Mouse (Mus musculus) embryonic facial prominence, embryonic 15.5 days (tissue): ENCODE results near the gene Zeb2. TPM values are rescaled to one million over a fixed set of nuclear protein-coding genes. Genes with fewer than 3 reads are reported as not detected.
A peak's percentile ranks its signal among the peaks of the same experiment; 100 is the strongest.

Source experiments
- ATAC-seq: fragments of 200-750 bp; cut with Nextera tagmentation; 2 replicates; pipeline ENCODE4 v1.8.0; 2017; ENCODE audit warnings: low read depth, moderate TSS enrichment; ENCODE audit not compliant: insufficient number of reproducible peaks, low FRiP score, low TSS enrichment
- H3K27ac ChIP-seq: fragments of 300-500 bp; sonication (generic); replicated peaks from 2 replicates; pipeline ENCODE4 v1.5.1; 2015; ENCODE audit warnings: mild to moderate bottlenecking, inconsistent platforms
- H3K27me3 ChIP-seq: fragments of 300-500 bp; sonication (generic); 2 replicates; pipeline ENCODE4 v1.6.1; 2015; ENCODE audit warnings: inconsistent platforms
- H3K36me3 ChIP-seq: fragments of 300-500 bp; sonication (generic); 2 replicates; pipeline ENCODE4 v1.6.1; 2015; ENCODE audit warnings: mild to moderate bottlenecking, inconsistent platforms
- H3K4me1 ChIP-seq: fragments of 300-500 bp; sonication (generic); 2 replicates; pipeline ENCODE4 v1.6.1; 2015; ENCODE audit warnings: inconsistent platforms
- H3K4me2 ChIP-seq: fragments of 300-500 bp; sonication (generic); replicated peaks from 2 replicates; pipeline ENCODE4 v1.6.1; 2015; ENCODE audit warnings: mild to moderate bottlenecking, inconsistent platforms
- H3K4me3 ChIP-seq: fragments of 300-500 bp; sonication (generic); replicated peaks from 2 replicates; pipeline ENCODE4 v1.5.1; 2015; ENCODE audit warnings: mild to moderate bottlenecking, inconsistent platforms
- H3K9ac ChIP-seq: fragments of 300-500 bp; sonication (generic); 2 replicates; pipeline ENCODE4 v1.6.1; 2015; ENCODE audit warnings: inconsistent platforms
- H3K9me3 ChIP-seq: fragments of 300-500 bp; sonication (generic); replicated peaks from 2 replicates; pipeline ENCODE4 v1.6.1; 2016; ENCODE audit warnings: inconsistent platforms
- WGBS: fragments of 180-500 bp; shearing (Covaris S2); methylation state at CpG from one replicate; pipeline ENCODE4 v1.1.7; 2015; 5-methylcytosine and 5-hydroxymethylcytosine counted together
- polyA plus RNA-seq: library from polyadenylated mRNA; unstranded; fragments of >200 nt; fragmentation: Nextera tagmentation; extraction: Ambion mirVana; gene quantifications from 2 replicates; pipeline ENCODE4 v1.2.1, GENCODE M21; 2015

Zeb2 gene
- polyA plus RNA-seq, 1 experiment from 2014 or later = 69.8 TPM

DNA sequence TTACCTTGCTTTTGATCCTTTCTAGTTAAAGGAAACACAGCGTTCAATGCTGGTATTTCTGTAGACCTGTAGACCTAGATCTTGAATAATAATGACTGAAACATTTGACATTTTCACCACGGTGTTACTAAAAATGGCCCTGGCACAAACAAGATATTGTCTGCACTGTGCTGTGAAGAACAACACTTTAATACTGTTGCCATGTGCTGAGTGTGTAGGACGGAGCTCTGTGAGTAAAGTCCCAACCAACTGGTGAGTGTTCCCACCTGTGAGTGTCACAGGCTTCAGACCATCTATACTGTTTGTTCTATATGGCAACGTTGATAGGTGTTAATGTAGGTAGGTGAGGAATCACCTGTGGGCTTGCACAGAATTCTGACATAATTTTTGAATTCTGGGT lies 8.0 kb upstream of the Zeb2 start:
- WGBS = 70% methylated on average over 4 of the region's 4 CpGs
- H3K27me3 ChIP-seq = no peaks in the 10 kb centered on the region
- no peaks in the 10 kb centered on the region for H3K36me3 ChIP-seq
- no peak overlapping the region for H3K4me3 ChIP-seq
- H3K4me2 ChIP-seq = no peak overlapping the region
- no peaks in the 10 kb centered on the region for H3K4me1 ChIP-seq
- H3K9me3 ChIP-seq = no peaks in the 10 kb centered on the region
- no peak overlapping the region for H3K27ac ChIP-seq
- no peak for ATAC-seq
- no peak overlapping the region for H3K9ac ChIP-seq

DNA sequence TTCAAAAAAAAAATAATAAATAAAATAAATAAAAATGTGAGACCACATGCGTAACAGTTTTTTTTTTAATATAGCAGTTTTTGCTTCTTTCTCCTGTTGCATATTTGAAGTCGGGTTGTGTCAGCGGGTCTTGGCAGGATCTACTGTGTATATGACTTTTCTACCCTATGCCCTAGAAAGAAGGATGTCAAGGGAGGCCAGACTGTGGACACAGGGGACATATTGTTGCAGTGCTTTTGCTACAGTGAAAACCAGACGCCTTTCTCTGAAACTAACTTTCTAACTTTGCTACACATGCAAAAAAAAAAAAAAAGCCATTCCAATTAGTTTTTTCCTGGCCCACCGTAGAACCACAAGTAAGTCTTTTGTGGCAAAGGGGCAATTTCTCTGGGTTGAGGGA lies 6.3 kb upstream of the Zeb2 start:
- Histone ChIP-seq H3K9me3 (no peaks in the 10 kb centered on the region), H3K4me3 (no peak overlapping the region), H3K27ac (no peak overlapping the region), H3K4me1 (no peaks in the 10 kb centered on the region), H3K4me2 (no peak overlapping the region), H3K27me3 (no peaks in the 10 kb centered on the region), H3K9ac (no peak overlapping the region), H3K36me3 (no peaks in the 10 kb centered on the region)
- ATAC-seq = no peak
- WGBS = 61% methylated on average over 5 of the region's 5 CpGs

DNA sequence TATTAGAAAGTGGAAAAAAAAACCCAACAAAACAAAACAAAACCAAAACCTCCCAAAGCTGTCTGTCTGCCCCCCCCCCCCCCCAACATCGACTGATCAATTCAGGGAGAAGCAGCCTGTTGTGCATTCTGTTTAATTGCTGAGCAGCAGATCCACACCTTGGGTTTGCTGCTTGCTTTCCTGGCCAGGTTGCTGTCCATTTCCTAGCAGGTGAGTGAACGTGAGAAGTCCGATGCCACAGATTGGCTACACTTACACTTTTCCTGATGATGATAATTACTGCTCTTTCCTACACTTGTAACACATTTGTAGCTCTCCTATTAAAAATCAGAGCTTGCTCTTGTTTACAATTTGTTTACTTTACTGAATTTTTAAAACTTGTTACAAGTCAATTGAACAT lies 926 bp upstream of the Zeb2 start:
- 41% methylated on average over 3 of the region's 3 CpGs for WGBS

DNA sequence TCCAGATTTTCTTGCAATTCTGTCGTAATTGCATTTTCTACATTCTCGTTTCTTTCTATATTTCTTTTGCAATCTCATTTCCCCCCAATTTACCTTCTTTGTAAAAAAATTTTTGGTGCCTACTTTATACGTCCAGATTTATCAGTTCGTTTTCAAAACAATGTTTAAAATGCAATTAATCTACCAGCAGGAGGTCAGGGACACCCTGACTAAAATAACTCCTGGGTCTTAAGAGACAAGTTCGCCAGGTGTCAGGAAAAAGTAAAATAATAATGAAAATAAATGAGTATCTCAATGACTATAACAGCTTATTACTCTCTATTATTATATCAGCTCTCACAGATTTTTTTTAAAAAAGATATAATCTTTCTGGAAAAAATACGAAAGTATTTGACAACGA lies 397 bp upstream of the Zeb2 start:
- Histone ChIP-seq H3K4me2 (peak overlapping the region; percentile 56), H3K9ac (no peak overlapping the region), H3K27me3 (peaks cover 3% of the 10 kb centered on the region; the same call in 1 of the 2 replicates), H3K36me3 (no peaks in the 10 kb centered on the region), H3K9me3 (no peaks in the 10 kb centered on the region), H3K4me3 (peak overlapping the region; percentile 55), H3K4me1 (peaks cover 5% of the 10 kb centered on the region; the same call in 1 of the 2 replicates), H3K27ac (peak overlapping the region; percentile 86)
- 25% methylated on average over 7 of the region's 7 CpGs for WGBS
- ATAC-seq = no peak

More for the DNA sequence above, 926 bp upstream of the Zeb2 start:
- Histone ChIP-seq H3K27ac (no peak overlapping the region), H3K9ac (no peak overlapping the region), H3K9me3 (no peaks in the 10 kb centered on the region), H3K36me3 (no peaks in the 10 kb centered on the region), H3K27me3 (peaks cover 3% of the 10 kb centered on the region; the same call in 1 of the 2 replicates), H3K4me1 (peaks cover 5% of the 10 kb centered on the region; the same call in 1 of the 2 replicates), H3K4me3 (no peak overlapping the region), H3K4me2 (0 out of 2 replicates have a peak overlapping the region, but pooled peaks have one; percentile 17)
- no peak for ATAC-seq

DNA sequence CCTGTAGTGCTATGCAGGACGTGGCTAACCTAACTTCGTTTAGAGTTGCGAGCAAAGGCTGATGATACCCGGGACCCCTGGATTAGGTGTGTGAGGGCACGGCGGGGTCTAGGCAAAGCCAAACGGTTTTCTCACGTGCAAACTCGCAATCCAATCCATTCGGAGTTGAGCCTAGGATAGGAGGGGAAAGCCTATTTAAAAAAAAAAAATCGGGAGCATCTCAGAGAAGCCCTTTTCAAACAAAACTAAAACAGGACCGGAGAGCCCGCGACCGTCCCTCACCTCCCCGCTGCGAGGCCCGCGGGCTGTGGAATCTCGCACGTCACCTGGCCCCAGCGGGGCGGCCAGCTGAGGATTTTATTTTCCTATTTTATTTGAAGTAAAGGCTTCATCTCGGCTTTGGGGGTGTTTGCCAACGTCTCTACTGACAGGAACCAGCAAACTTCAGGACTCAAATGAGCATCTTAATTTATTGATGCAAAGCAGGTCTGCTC lies 617 bp downstream of the Zeb2 start:
- H3K36me3 ChIP-seq = no peaks in the 10 kb centered on the region
- peaks cover 3% of the 10 kb centered on the region; the same call in 1 of the 2 replicates for H3K27me3 ChIP-seq
- 0% methylated on average over 25 of the region's 25 CpGs for WGBS
- H3K4me2 ChIP-seq = peak overlapping the region; percentile 56
- peak overlapping the region; percentile 55 for H3K4me3 ChIP-seq
- ATAC-seq = no peak; the same call in 1 of the 2 replicates
- H3K9ac ChIP-seq = peak overlapping the region; percentile 58
- H3K9me3 ChIP-seq = no peaks in the 10 kb centered on the region
- H3K27ac ChIP-seq = peak overlapping the region; percentile 86
- peaks cover 5% of the 10 kb centered on the region; the same call in 1 of the 2 replicates for H3K4me1 ChIP-seq

DNA sequence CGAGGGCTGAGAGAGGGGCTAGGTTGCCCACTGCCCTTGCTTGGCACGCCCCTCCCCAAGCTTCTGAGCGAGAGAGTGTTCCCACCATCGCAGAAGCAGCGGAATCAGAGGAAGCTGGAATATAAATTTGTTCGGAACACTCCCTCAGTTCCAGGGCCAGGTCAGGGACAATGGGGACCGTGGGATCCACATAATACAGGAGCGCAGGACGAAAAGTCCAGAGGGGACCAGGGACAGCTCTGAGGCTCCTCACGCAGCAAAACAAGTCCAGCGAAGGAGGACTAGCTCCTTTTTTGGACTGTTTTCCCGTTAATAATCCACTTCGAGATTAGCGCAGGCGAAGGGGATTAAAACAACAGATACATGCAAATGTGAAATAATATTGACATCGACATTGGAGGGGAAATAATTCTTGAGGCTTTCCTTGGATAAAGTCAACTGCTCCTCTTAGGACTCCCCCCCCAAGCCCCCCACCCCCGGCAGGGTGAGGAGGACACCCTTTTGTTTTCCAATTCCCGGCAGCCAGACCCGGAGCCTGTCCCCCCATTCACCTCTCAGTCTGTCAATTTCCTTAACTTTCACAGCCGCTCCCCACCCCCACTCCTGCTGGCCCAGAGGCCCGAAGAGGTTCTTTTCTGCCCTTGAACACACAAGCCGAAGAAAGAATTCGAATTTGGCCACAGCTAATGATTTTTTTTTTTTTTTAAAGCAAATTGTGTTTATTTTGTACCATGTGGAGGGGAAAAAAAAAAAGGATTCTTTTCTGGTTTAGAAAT lies 1.3 kb downstream of the Zeb2 start:
- no peaks in the 10 kb centered on the region for H3K36me3 ChIP-seq
- no peaks in the 10 kb centered on the region for H3K9me3 ChIP-seq
- WGBS = 2% methylated on average over 23 of the region's 23 CpGs
- H3K27ac ChIP-seq = peak overlapping the region; percentile 86
- peaks cover 5% of the 10 kb centered on the region; the same call in 1 of the 2 replicates for H3K4me1 ChIP-seq
- peak overlapping the region; percentile 58 for H3K9ac ChIP-seq
- peak overlapping the region; percentile 56 for H3K4me2 ChIP-seq
- peaks cover 3% of the 10 kb centered on the region; the same call in 1 of the 2 replicates for H3K27me3 ChIP-seq
- no peak for ATAC-seq
- H3K4me3 ChIP-seq = peak overlapping the region; percentile 55

DNA sequence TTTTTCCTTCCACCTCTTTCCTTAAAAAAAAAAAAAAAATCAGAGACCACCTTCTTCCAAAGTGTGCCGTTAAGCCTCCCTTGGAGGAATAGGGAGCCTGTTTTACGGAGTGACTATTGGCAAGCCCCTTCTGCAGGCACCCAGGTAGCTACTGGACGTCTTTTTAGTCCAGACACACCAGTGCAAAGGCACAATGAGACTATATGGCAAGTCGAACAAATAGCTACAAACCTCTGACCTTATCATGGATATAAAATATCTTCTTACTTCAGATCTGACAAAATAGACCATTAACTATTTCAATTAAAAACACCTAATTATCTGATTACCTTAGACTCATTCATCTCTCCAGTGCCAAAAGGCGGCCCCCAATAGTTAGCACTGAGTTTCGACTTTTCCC lies 2.0 kb downstream of the Zeb2 start:
- Histone ChIP-seq H3K27me3 (peaks cover 3% of the 10 kb centered on the region; the same call in 1 of the 2 replicates), H3K4me1 (peaks cover 5% of the 10 kb centered on the region; the same call in 1 of the 2 replicates), H3K4me2 (peak overlapping the region; percentile 56), H3K4me3 (peak overlapping the region; percentile 55), H3K27ac (peak overlapping the region; percentile 86), H3K9ac (0 out of 2 replicates have a peak overlapping the region, but pooled peaks have one; percentile 58), H3K9me3 (no peaks in the 10 kb centered on the region), H3K36me3 (no peaks in the 10 kb centered on the region)
- WGBS = 15% methylated on average over 6 of the region's 6 CpGs
- ATAC-seq = no peak

DNA sequence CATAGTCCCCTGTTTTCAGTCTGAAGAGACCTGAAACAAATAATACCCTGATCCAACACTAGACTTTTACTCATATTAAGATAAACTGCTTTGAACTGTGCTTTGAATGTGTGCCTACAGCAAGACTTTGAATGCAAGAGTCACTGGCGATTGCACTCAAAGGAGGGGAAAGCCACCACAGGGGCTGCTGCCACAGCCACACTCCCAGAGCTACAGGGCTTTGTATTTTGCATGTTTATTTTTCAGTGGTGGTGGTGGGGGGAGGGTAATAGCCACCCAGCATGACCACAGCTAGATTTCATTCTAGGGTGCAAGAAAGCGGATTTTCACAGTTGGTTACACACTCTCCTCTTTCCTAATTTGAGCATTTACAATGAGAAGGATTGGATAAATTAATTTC lies 2.6 kb downstream of the Zeb2 start:
- peaks cover 3% of the 10 kb centered on the region; the same call in 1 of the 2 replicates for H3K27me3 ChIP-seq
- peaks cover 5% of the 10 kb centered on the region; the same call in 1 of the 2 replicates for H3K4me1 ChIP-seq
- H3K4me3 ChIP-seq = no peak overlapping the region
- peak overlapping the region; percentile 59 for H3K27ac ChIP-seq
- H3K9me3 ChIP-seq = no peaks in the 10 kb centered on the region
- no peak for ATAC-seq
- WGBS = 37% methylated on average over 2 of the region's 2 CpGs
- peak overlapping the region; percentile 56 for H3K4me2 ChIP-seq
- H3K36me3 ChIP-seq = no peaks in the 10 kb centered on the region
- H3K9ac ChIP-seq = no peak overlapping the region

DNA sequence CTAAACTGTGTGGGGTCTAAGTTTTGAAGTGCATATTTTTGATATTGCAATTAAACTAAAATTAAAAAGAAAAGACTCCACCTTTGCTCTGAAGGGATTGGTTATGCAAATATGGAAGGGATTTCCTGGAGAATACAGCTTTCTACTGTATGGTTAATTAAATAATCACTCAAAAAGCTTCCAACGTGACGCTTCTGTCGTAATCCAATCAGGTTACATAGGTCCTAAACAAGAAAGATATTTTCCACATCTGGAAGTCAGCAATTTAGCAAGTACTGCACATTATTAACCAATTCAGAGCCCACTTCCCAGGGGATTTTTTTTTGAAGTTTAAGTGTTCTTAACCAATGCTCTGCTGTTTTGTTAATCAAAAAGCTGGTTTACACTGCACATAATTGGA lies 3.3 kb downstream of the Zeb2 start:
- H3K4me1 ChIP-seq = peaks cover 5% of the 10 kb centered on the region; the same call in 1 of the 2 replicates
- no peaks in the 10 kb centered on the region for H3K36me3 ChIP-seq
- peak overlapping the region; percentile 56 for H3K4me2 ChIP-seq
- H3K9me3 ChIP-seq = no peaks in the 10 kb centered on the region
- H3K4me3 ChIP-seq = no peak overlapping the region; the same call in 1 of the 2 replicates
- H3K9ac ChIP-seq = no peak overlapping the region
- H3K27me3 ChIP-seq = peaks cover 3% of the 10 kb centered on the region; the same call in 1 of the 2 replicates
- peak overlapping the region; percentile 85 for H3K27ac ChIP-seq
- 18% methylated on average over 3 of the region's 3 CpGs for WGBS
- no peak for ATAC-seq

DNA sequence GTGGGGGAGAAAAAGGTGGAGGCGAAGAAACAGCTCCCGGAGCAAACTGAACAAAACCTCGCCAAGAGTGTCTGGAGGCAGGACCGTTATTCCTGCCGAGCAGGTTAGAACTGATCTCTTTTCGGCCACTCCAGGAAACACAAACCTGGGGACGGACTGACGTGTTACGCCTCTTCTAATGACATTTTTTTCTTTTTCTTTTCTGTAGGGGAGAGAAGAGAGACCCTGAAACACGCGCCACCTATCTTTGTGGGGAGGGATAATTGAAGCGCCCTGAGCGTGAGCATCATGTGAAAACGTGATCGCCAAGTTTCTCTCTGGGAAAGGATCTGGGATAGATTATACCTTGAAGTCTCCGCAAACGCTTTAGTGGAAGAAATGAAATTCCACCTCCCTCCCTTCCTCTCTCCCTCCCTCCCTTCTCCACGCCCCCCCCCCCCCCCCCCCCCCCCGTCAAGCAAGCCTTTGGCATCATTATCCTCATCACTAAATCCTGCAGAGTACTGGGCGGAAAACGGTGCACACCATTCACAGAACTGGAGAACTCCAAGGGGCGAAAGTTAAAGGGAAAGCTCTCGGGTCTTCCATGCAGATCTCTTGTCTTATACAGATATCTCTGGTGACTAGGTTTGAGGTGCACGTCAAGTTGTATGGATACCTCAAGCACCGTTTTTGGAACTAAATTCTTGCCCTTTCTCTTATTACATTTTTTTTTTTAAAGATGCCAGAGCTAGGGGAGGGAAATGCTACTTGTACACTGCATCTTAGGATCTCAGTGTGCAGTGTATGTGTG lies 4.1 kb downstream of the Zeb2 start:
- WGBS = under 1% methylated on average over 23 of the region's 25 CpGs
- H3K4me1 ChIP-seq = peaks cover 5% of the 10 kb centered on the region; the same call in 1 of the 2 replicates
- peak overlapping the region; percentile 66 for H3K4me3 ChIP-seq
- ATAC-seq = peak; percentile 53; the same call in 1 of the 2 replicates
- peaks cover 3% of the 10 kb centered on the region; the same call in 1 of the 2 replicates for H3K27me3 ChIP-seq
- H3K4me2 ChIP-seq = peak overlapping the region; percentile 56
- H3K36me3 ChIP-seq = no peaks in the 10 kb centered on the region
- peak overlapping the region; percentile 54 for H3K9ac ChIP-seq
- H3K9me3 ChIP-seq = no peaks in the 10 kb centered on the region
- H3K27ac ChIP-seq = peak overlapping the region; percentile 89
